Mouse (Mus musculus): Measurements from ENCODE around the gene Hist1h4m. TPM values are rescaled to one million over a fixed set of nuclear protein-coding genes. Genes with fewer than 3 reads are reported as not detected.
A peak's percentile ranks its signal among the peaks of the same experiment; 100 is the strongest.

The Hist1h4m gene
- polyA plus RNA-seq, 1 experiment, result not detected

GRCm38 (mm10) chr13:21852215-21852945, 40.8 kb downstream of the Hist1h4m start:
- Histone ChIP-seq H3K27me3 (ENCODE audit: control insufficient read depth, insufficient read depth, low read length) (no peaks in the 10 kb centered on the region), H3K36me3 (ENCODE audit: control insufficient read depth, insufficient read depth, low read length) (no peaks in the 10 kb centered on the region), H3K4me3 (ENCODE audit: extremely low read depth, insufficient read depth, insufficient read length) (no peak overlapping the region), H3K27ac (ENCODE audit: insufficient read depth, low read length) (peak overlapping the region; percentile 42), H3K4me1 (ENCODE audit: control insufficient read depth, insufficient read depth, insufficient read length) (peaks cover 4% of the 10 kb centered on the region)
- DNase-seq (ENCODE audit: low read depth in 1 of 2, low spot score in 2 of 2), result peak in 1 of 2 experiments; percentile 22
- TF ChIP-seq POLR2A (IDR thresholded peaks at IDR 0.05; ENCODE audit: low read depth, low read length) (no peak), CTCF (IDR thresholded peaks at IDR 0.05; ENCODE audit: extremely low read depth, insufficient read depth, insufficient read length, insufficient replicate concordance) (no peak)
- WGBS, result 10% methylated on average over 3 of the region's 3 CpGs

- 18% methylated on average over 11 of the region's 11 CpGs for WGBS
Observed at GRCm38 (mm10) chr13:21855146-21855545, 43.6 kb downstream of the Hist1h4m start.

GRCm38 (mm10) chr13:21855698-21856162, 44.2 kb downstream of the Hist1h4m start:
- Histone ChIP-seq H3K27me3 (ENCODE audit: control insufficient read depth, insufficient read depth, low read length) (no peaks in the 10 kb centered on the region), H3K4me3 (ENCODE audit: extremely low read depth, insufficient read depth, insufficient read length) (peak overlapping the region; percentile 20; the same call in 1 of the 2 replicates), H3K4me1 (ENCODE audit: control insufficient read depth, insufficient read depth, insufficient read length) (peaks cover 4% of the 10 kb centered on the region), H3K36me3 (ENCODE audit: control insufficient read depth, insufficient read depth, low read length) (no peaks in the 10 kb centered on the region), H3K27ac (ENCODE audit: insufficient read depth, low read length) (no peak overlapping the region)
- WGBS, result 15% methylated on average over 15 of the region's 15 CpGs
- no peak for TF ChIP-seq CTCF (IDR thresholded peaks at IDR 0.05; ENCODE audit: extremely low read depth, insufficient read depth, insufficient read length, insufficient replicate concordance)
- TF ChIP-seq POLR2A (IDR thresholded peaks at IDR 0.05; ENCODE audit: low read depth, low read length), result no peak
- no peak for DNase-seq (ENCODE audit: low read depth in 1 of 2, low spot score in 2 of 2)

More at GRCm38 (mm10) chr13:21855146-21855545, 43.6 kb downstream of the Hist1h4m start:
- Histone ChIP-seq H3K4me1 (ENCODE audit: control insufficient read depth, insufficient read depth, insufficient read length) (peaks cover 4% of the 10 kb centered on the region), H3K4me3 (ENCODE audit: extremely low read depth, insufficient read depth, insufficient read length) (no peak overlapping the region), H3K36me3 (ENCODE audit: control insufficient read depth, insufficient read depth, low read length) (no peaks in the 10 kb centered on the region), H3K27ac (ENCODE audit: insufficient read depth, low read length) (no peak overlapping the region), H3K27me3 (ENCODE audit: control insufficient read depth, insufficient read depth, low read length) (no peaks in the 10 kb centered on the region)
- no peak for TF ChIP-seq CTCF (IDR thresholded peaks at IDR 0.05; ENCODE audit: extremely low read depth, insufficient read depth, insufficient read length, insufficient replicate concordance)
- no peak for TF ChIP-seq POLR2A (IDR thresholded peaks at IDR 0.05; ENCODE audit: low read depth, low read length)
- peak; percentile 14 to 52 for DNase-seq (ENCODE audit: low read depth in 1 of 2, low spot score in 2 of 2)

- no peak for DNase-seq (ENCODE audit: low read depth in 1 of 2, low spot score in 2 of 2)
- TF ChIP-seq CTCF (IDR thresholded peaks at IDR 0.05; ENCODE audit: extremely low read depth, insufficient read depth, insufficient read length, insufficient replicate concordance), result no peak
- TF ChIP-seq POLR2A (IDR thresholded peaks at IDR 0.05; ENCODE audit: low read depth, low read length), result no peak
- H3K4me1 ChIP-seq (ENCODE audit: control insufficient read depth, insufficient read depth, insufficient read length), result no peaks in the 10 kb centered on the region
- no peak overlapping the region for H3K4me3 ChIP-seq (ENCODE audit: extremely low read depth, insufficient read depth, insufficient read length)
- H3K36me3 ChIP-seq (ENCODE audit: control insufficient read depth, insufficient read depth, low read length), result no peaks in the 10 kb centered on the region
- no peaks in the 10 kb centered on the region for H3K27me3 ChIP-seq (ENCODE audit: control insufficient read depth, insufficient read depth, low read length)
- 73% methylated on average over 5 of the region's 5 CpGs for WGBS
- H3K27ac ChIP-seq (ENCODE audit: insufficient read depth, low read length), result no peak overlapping the region
Observed at GRCm38 (mm10) chr13:21861608-21862007, 50.1 kb downstream of the Hist1h4m start.

Other genes with a start within 250 kb of the Hist1h4m start
- gene Olfr1364, start 230.0 kb upstream of the Hist1h4m start, polyA plus RNA-seq (2012; rRNA removed), result not detected in 2 replicates
- gene Olfr1362, start 197.7 kb upstream of the Hist1h4m start, polyA plus RNA-seq (2012; rRNA removed), result not detected in 2 replicates
- gene Olfr11, start 169.2 kb upstream of the Hist1h4m start, polyA plus RNA-seq (2012; rRNA removed), result not detected in 2 replicates
- gene Olfr1361, start 148.4 kb upstream of the Hist1h4m start, polyA plus RNA-seq (2012; rRNA removed), result not detected in 2 replicates
- not detected in 2 replicates for gene Olfr1360, start 134.3 kb upstream of the Hist1h4m start, polyA plus RNA-seq (2012; rRNA removed)
- gene Olfr1359, start 113.6 kb upstream of the Hist1h4m start, polyA plus RNA-seq (2012; rRNA removed), result not detected in 2 replicates
- 18.0 and 18.4 TPM in 2 replicates for gene Hist1h2bl, start 95.6 kb upstream of the Hist1h4m start, polyA plus RNA-seq (2012; rRNA removed)
- gene Hist1h2ai, start 95.3 kb upstream of the Hist1h4m start, polyA plus RNA-seq (2012; rRNA removed), result 40.4 and 81.0 TPM in 2 replicates
- gene Hist1h3h, start 94.1 kb upstream of the Hist1h4m start, polyA plus RNA-seq (2012; rRNA removed), result 81.3 and 147 TPM in 2 replicates
- 6.5 and 12.9 TPM in 2 replicates for gene Hist1h2bm, start 89.7 kb upstream of the Hist1h4m start, polyA plus RNA-seq (2012; rRNA removed)
- gene Hist1h4j, start 76.7 kb upstream of the Hist1h4m start, polyA plus RNA-seq (2012; rRNA removed), result 9.1 and 9.5 TPM in 2 replicates
- gene Hist1h4k, start 61.2 kb upstream of the Hist1h4m start, polyA plus RNA-seq (2012; rRNA removed), result 82.1 and 92.4 TPM in 2 replicates
- gene Hist1h2ak, start 57.9 kb upstream of the Hist1h4m start, polyA plus RNA-seq (2012; rRNA removed), result 51.8 and 65.5 TPM in 2 replicates
- gene Hist1h2bn, start 57.6 kb upstream of the Hist1h4m start, polyA plus RNA-seq (2012; rRNA removed), result 8.0 and 29.0 TPM in 2 replicates
- gene Hist1h1b, start 31.1 kb upstream of the Hist1h4m start, polyA plus RNA-seq (2012; rRNA removed), result 2.3 and 3.2 TPM in 2 replicates
- 77.1 and 125 TPM in 2 replicates for gene Hist1h3i, start 28.4 kb upstream of the Hist1h4m start, polyA plus RNA-seq (2012; rRNA removed)
- 15.5 and 52.1 TPM in 2 replicates for gene Hist1h2an, start 24.5 kb upstream of the Hist1h4m start, polyA plus RNA-seq (2012; rRNA removed)
- 1.7 and 13.4 TPM in 2 replicates for gene Hist1h2bp, start 24.3 kb upstream of the Hist1h4m start, polyA plus RNA-seq (2012; rRNA removed)
- 32.5 and 59.8 TPM in 2 replicates for gene Hist1h2bq, start 1.5 kb upstream of the Hist1h4m start, polyA plus RNA-seq (2012; rRNA removed)
- gene Hist1h2ao, start 1.3 kb upstream of the Hist1h4m start, polyA plus RNA-seq (2012; rRNA removed), result not detected in 2 replicates
- 61.9 and 76.0 TPM in 2 replicates for gene Hist1h4n, start 20.4 kb downstream of the Hist1h4m start, polyA plus RNA-seq (2012; rRNA removed)
- gene Hist1h2ap, start 21.8 kb downstream of the Hist1h4m start, polyA plus RNA-seq (2012; rRNA removed), result 366 and 1,278 TPM in 2 replicates
- gene Hist1h2br, start 22.0 kb downstream of the Hist1h4m start, polyA plus RNA-seq (2012; rRNA removed), result 28.5 and 55.0 TPM in 2 replicates
- gene Zfp184, start 133.3 kb downstream of the Hist1h4m start, polyA plus RNA-seq (2012; rRNA removed), result 0.05 and 0.11 TPM in 2 replicates
- not detected in 2 replicates for gene Pom121l2, start 169.4 kb downstream of the Hist1h4m start, polyA plus RNA-seq (2012; rRNA removed)
- 0.99 and 1.1 TPM in 2 replicates for gene Prss16, start 198.0 kb downstream of the Hist1h4m start, polyA plus RNA-seq (2012; rRNA removed)
- 51.3 and 149 TPM in 2 replicates for gene Hist1h2ah, start 223.8 kb downstream of the Hist1h4m start, polyA plus RNA-seq (2012; rRNA removed)
- gene Hist1h2bk, start 224.1 kb downstream of the Hist1h4m start, polyA plus RNA-seq (2012; rRNA removed), result 30.0 and 45.9 TPM in 2 replicates
- 14.7 and 15.7 TPM in 2 replicates for gene Hist1h4i, start 229.6 kb downstream of the Hist1h4m start, polyA plus RNA-seq (2012; rRNA removed)
- gene Hist1h2ag, start 231.2 kb downstream of the Hist1h4m start, polyA plus RNA-seq (2012; rRNA removed), result 10.2 and 14.1 TPM in 2 replicates
- gene Hist1h2bj, start 231.5 kb downstream of the Hist1h4m start, polyA plus RNA-seq (2012; rRNA removed), result 15.8 and 21.8 TPM in 2 replicates

All from spleen, adult 2 months (tissue).